Mouse (Mus musculus) CH12.LX (cell line): ENCODE data around the gene Rcan2. TPM values are rescaled to one million over a fixed set of nuclear protein-coding genes. Genes with fewer than 3 reads are reported as not detected.
A peak's percentile ranks its signal among the peaks of the same experiment; 100 is the strongest.

Experiments
- DNase-seq: peaks from one replicate; pipeline ENCODE4 v3.0.0-alpha.2; 2013; ENCODE audit errors: extremely low read depth
- H3K27ac ChIP-seq: 2 replicates; pipeline ENCODE4 v1.5.1; 2012; ENCODE audit warnings: low read depth, mild to moderate bottlenecking, control low read depth, moderate library complexity; ENCODE audit not compliant: insufficient read depth
- H3K27me3 ChIP-seq: replicated peaks from 2 replicates; pipeline ENCODE3; 2012; ENCODE audit warnings: inconsistent platforms
- H3K36me3 ChIP-seq, 2 experiments: replicated peaks in 1 of 2; 2 replicates each; pipeline versions ENCODE3 to v1.6.1; 2012; ENCODE audit warnings: inconsistent platforms in 1 of 2, low read length in 1 of 2, mild to moderate bottlenecking in 1 of 2, mixed read lengths in 1 of 2, moderate library complexity in 1 of 2; ENCODE audit not compliant: control insufficient read depth in 1 of 2, insufficient read depth in 1 of 2
- H3K4me1 ChIP-seq, 2 experiments: 2 replicates each; pipeline ENCODE4 v1.6.1; 2012; ENCODE audit warnings: inconsistent platforms in 1 of 2, moderate library complexity in 1 of 2; ENCODE audit not compliant: insufficient read depth in 2 of 2, control insufficient read depth in 1 of 2
- H3K4me2 ChIP-seq: 2 replicates; pipeline ENCODE4 v1.6.1; 2012; ENCODE audit warnings: low read depth, mild to moderate bottlenecking, control low read depth; ENCODE audit not compliant: poor library complexity, insufficient read depth, severe bottlenecking
- H3K4me3 ChIP-seq, 3 experiments: fragments of 150-350 bp in 1 of 3; sonication (generic) in 1 of 3; replicated peaks in 1 of 3; 2 replicates each; pipeline versions ENCODE3 to v1.5.1; 2011 to 2012; ENCODE audit warnings: low read depth in 2 of 3, low read length in 2 of 3, mild to moderate bottlenecking in 2 of 3, moderate library complexity in 2 of 3, control low read depth in 1 of 3, improper control_type of control experiment in 1 of 3, inconsistent platforms in 1 of 3, mixed read lengths in 1 of 3; ENCODE audit not compliant: poor library complexity in 1 of 3
- H3K79me2 ChIP-seq: replicated peaks from 2 replicates; pipeline ENCODE4 v1.6.1; 2012; ENCODE audit warnings: mild to moderate bottlenecking, moderate library complexity; ENCODE audit not compliant: control insufficient read depth, poor library complexity, insufficient read depth, severe bottlenecking; ENCODE audit errors: extremely low read depth
- H3K9ac ChIP-seq: 2 replicates; pipeline ENCODE4 v1.6.1; 2012; ENCODE audit warnings: low read depth, mild to moderate bottlenecking, control low read depth, moderate library complexity; ENCODE audit not compliant: insufficient read depth
- H3K9me3 ChIP-seq: replicated peaks from 2 replicates; pipeline ENCODE3; 2012; ENCODE audit warnings: low read length, inconsistent platforms, mixed read lengths
- CHD1 ChIP-seq: IDR thresholded peaks from 2 replicates; pipeline ENCODE4 v1.6.1; 2012; ENCODE audit warnings: low read depth, low read length, improper control_type of control experiment, inconsistent platforms
- CHD2 ChIP-seq: IDR thresholded peaks from 2 replicates; pipeline ENCODE4 v1.6.1; 2011; ENCODE audit warnings: low read length, improper control_type of control experiment
- CTCF ChIP-seq, 2 experiments: IDR thresholded peaks in 1 of 2; conservative IDR thresholded peaks in 1 of 2; 2 replicates each; pipeline ENCODE4 v1.5.1; 2011 to 2012; ENCODE audit warnings: low read depth in 2 of 2, low read length in 2 of 2, improper control_type of control experiment in 1 of 2, inconsistent platforms in 1 of 2, mild to moderate bottlenecking in 1 of 2, moderate library complexity in 1 of 2
- E2F4 ChIP-seq: IDR thresholded peaks from 2 replicates; pipeline ENCODE4 v1.6.1; 2011; ENCODE audit warnings: low read depth, low read length, improper control_type of control experiment; ENCODE audit not compliant: insufficient replicate concordance
- EP300 ChIP-seq: IDR thresholded peaks from 2 replicates; pipeline ENCODE4 v1.6.1; 2011; ENCODE audit warnings: low read length, improper control_type of control experiment
- ETS1 ChIP-seq: conservative IDR thresholded peaks from 2 replicates; pipeline ENCODE4 v1.6.1; 2012; ENCODE audit warnings: low read depth, mild to moderate bottlenecking, inconsistent platforms, low read length, improper control_type of control experiment, moderate library complexity
- GABPA ChIP-seq: IDR thresholded peaks from 2 replicates; pipeline ENCODE4 v1.6.1; 2012; ENCODE audit warnings: low read depth, low read length, improper control_type of control experiment, inconsistent platforms; ENCODE audit not compliant: insufficient replicate concordance
- HCFC1 ChIP-seq: IDR thresholded peaks from 2 replicates; pipeline ENCODE4 v1.6.1; 2012; ENCODE audit warnings: low read depth, mild to moderate bottlenecking, inconsistent platforms, low read length, improper control_type of control experiment
- JUN ChIP-seq: IDR thresholded peaks from 2 replicates; pipeline ENCODE4 v1.6.1; 2011; ENCODE audit warnings: low read depth, mild to moderate bottlenecking, low read length, improper control_type of control experiment, moderate library complexity; ENCODE audit not compliant: insufficient read depth
- MXI1 ChIP-seq: IDR thresholded peaks from 2 replicates; pipeline ENCODE4 v1.6.1; 2011; ENCODE audit warnings: mild to moderate bottlenecking, low read depth, low read length, improper control_type of control experiment
- NRF1 ChIP-seq: IDR thresholded peaks from 2 replicates; pipeline ENCODE4 v1.6.1; 2014; ENCODE audit warnings: low read depth, mild to moderate bottlenecking, inconsistent platforms, low read length, improper control_type of control experiment, moderate library complexity
- PAX5 ChIP-seq: IDR thresholded peaks from 2 replicates; pipeline ENCODE4 v1.6.1; 2012; ENCODE audit warnings: low read length, inconsistent platforms, mixed read lengths
- RAD21 ChIP-seq: IDR thresholded peaks from 2 replicates; pipeline ENCODE4 v1.6.1; 2011; ENCODE audit warnings: low read depth, mild to moderate bottlenecking, low read length, improper control_type of control experiment, moderate library complexity
- SIN3A ChIP-seq: IDR thresholded peaks from 2 replicates; pipeline ENCODE4 v1.6.1; 2012; ENCODE audit warnings: low read length, improper control_type of control experiment, inconsistent platforms
- SMC3 ChIP-seq: IDR thresholded peaks from 2 replicates; pipeline ENCODE4 v1.6.1; 2011; ENCODE audit warnings: low read depth, low read length, improper control_type of control experiment
- TBP ChIP-seq: conservative IDR thresholded peaks from 2 replicates; pipeline ENCODE4 v1.6.1; 2011; ENCODE audit warnings: low read depth, low read length, improper control_type of control experiment
- TCF12 ChIP-seq: IDR thresholded peaks from 2 replicates; pipeline ENCODE4 v1.6.1; 2014; ENCODE audit warnings: low read depth, mild to moderate bottlenecking, inconsistent platforms, low read length, improper control_type of control experiment
- USF2 ChIP-seq: conservative IDR thresholded peaks from 2 replicates; pipeline ENCODE4 v1.6.1; 2011; ENCODE audit warnings: low read depth, low read length, improper control_type of control experiment
- dilution Hi-C: fragments of 300-500 bp; cut with MboI; formaldehyde crosslinking; loops from 2 replicates; pipeline ENCODE4 v1.14.3; 2020; ENCODE audit warnings: low sequenced_read_pairs; ENCODE audit not compliant: extremely low pct_unique_long_range_greater_than_20kb, extremely low pct_ligation_motif_present
- in situ Hi-C: fragments of 300-500 bp; cut with MboI; formaldehyde crosslinking; loops from 3 replicates; pipeline ENCODE4 v1.14.3; 2019; ENCODE audit warnings: low sequenced_read_pairs, low pct_ligation_motif_present, low pct_unique_long_range_greater_than_20kb, mixed read lengths
- polyA plus RNA-seq: library from polyadenylated mRNA; unstranded; fragments of >175 nt; gene quantifications from 2 replicates; pipeline ENCODE4 v1.2.1, GENCODE M21; 2012; ENCODE audit warnings: low read depth; ENCODE audit not compliant: insufficient read length
- total RNA-seq, 2 experiments: library from RNA; depleted of rRNA; stranded (reverse); fragments of 300-350 nt in 1 of 2; fragments of >200 nt in 1 of 2; gene quantifications; 2 replicates each; pipeline ENCODE4 v1.2.3; 2012 to 2014

Rcan2 gene
- total and polyA plus RNA-seq, 3 experiments = 0.32 to 1.5 TPM; not detected in 1

GRCm38 (mm10) chr17:44076051-44076680 lies 275.0 kb downstream of the Rcan2 start:
- dilution Hi-C loops (no loop called here), in situ Hi-C loops (loop anchor here (10.0 kb wide), 1 partner anchor 49 kb away; no protein-coding TSS in a partner anchor)
- Histone ChIP-seq H3K4me3 (no peak overlapping the region), H3K4me2 (peak overlapping the region; percentile 46; the same call in 1 of the 2 replicates), H3K9me3 (peaks cover 2% of the 10 kb centered on the region), H3K79me2 (no peaks in the 10 kb centered on the region), H3K27me3 (peaks cover 73% of the 10 kb centered on the region), H3K4me1 (0 out of 4 replicates have a peak, but pooled peaks cover 0 to 3% of the 10 kb centered on the region in 2 experiments), H3K9ac (no peak overlapping the region), H3K27ac (no peak overlapping the region), H3K36me3 (no peaks in the 10 kb centered on the region)
- TF ChIP-seq SMC3 (peak; percentile 65), RAD21 (peak; percentile 48), EP300 (no peak), CTCF (conservative IDR thresholded peaks at IDR 0.05 in 1 of 2, IDR thresholded peaks at IDR 0.05 in 1 of 2; ENCODE audit: low read depth in 2 of 2, low read length in 2 of 2) (peak; percentile 19 to 65; a peak in 3 of 4 replicates)
- DNase-seq = peak; percentile 24

GRCm38 (mm10) chr17:44077146-44077842 lies 276.1 kb downstream of the Rcan2 start:
- no peak overlapping the region for H3K4me3 ChIP-seq

GRCm38 (mm10) chr17:44077843-44078160 lies 276.7 kb downstream of the Rcan2 start:
- dilution Hi-C loops = no loop called here
- Histone ChIP-seq H3K4me2 (no peak overlapping the region), H3K4me3 (no peak overlapping the region), H3K27ac (no peak overlapping the region), H3K36me3 (no peaks in the 10 kb centered on the region), H3K9me3 (peaks cover 2% of the 10 kb centered on the region), H3K9ac (no peak overlapping the region), H3K79me2 (no peaks in the 10 kb centered on the region), H3K4me1 (0 out of 4 replicates have a peak, but pooled peaks cover 0 to 3% of the 10 kb centered on the region in 2 experiments), H3K27me3 (peaks cover 72% of the 10 kb centered on the region)
- TF ChIP-seq MXI1 (no peak), TCF12 (no peak), USF2 (no peak), CHD2 (no peak), HCFC1 (no peak), GABPA (no peak), SMC3 (no peak), CHD1 (no peak)
- no peak for DNase-seq
- in situ Hi-C loops = loop anchor here (10.0 kb wide), 1 partner anchor 47 kb away; no protein-coding TSS in a partner anchor

More at GRCm38 (mm10) chr17:44077146-44077842, 276.1 kb downstream of the Rcan2 start:
- Histone ChIP-seq H3K36me3 (no peaks in the 10 kb centered on the region), H3K79me2 (no peaks in the 10 kb centered on the region), H3K27me3 (peaks cover 72% of the 10 kb centered on the region), H3K27ac (no peak overlapping the region), H3K9me3 (peaks cover 2% of the 10 kb centered on the region), H3K9ac (no peak overlapping the region), H3K4me1 (0 out of 4 replicates have a peak, but pooled peaks cover 0 to 3% of the 10 kb centered on the region in 2 experiments), H3K4me2 (no peak overlapping the region)
- dilution Hi-C loops = no loop called here
- TF ChIP-seq NRF1 = no peak
- no peak for TF ChIP-seq SIN3A
- no peak for TF ChIP-seq TBP
- no peak for TF ChIP-seq ETS1
- TF ChIP-seq PAX5 = no peak
- TF ChIP-seq SMC3 = no peak
- no peak for TF ChIP-seq E2F4
- no peak for TF ChIP-seq CTCF (conservative IDR thresholded peaks at IDR 0.05 in 1 of 2, IDR thresholded peaks at IDR 0.05 in 1 of 2; ENCODE audit: low read depth in 2 of 2, low read length in 2 of 2)
- TF ChIP-seq JUN = no peak
- no peak for TF ChIP-seq GABPA
- no peak for DNase-seq
- in situ Hi-C loops = loop anchor here (10.0 kb wide), 1 partner anchor 48 kb away; no protein-coding TSS in a partner anchor
